Mouse (Mus musculus): ENCODE measurements around the gene Polr3gl. TPM values are rescaled to one million over a fixed set of nuclear protein-coding genes. Genes with fewer than 3 reads are reported as not detected.

Gene Polr3gl
- total RNA-seq, 2 experiments from 2014 or later, result 26.7 to 29.7 TPM

DNA sequence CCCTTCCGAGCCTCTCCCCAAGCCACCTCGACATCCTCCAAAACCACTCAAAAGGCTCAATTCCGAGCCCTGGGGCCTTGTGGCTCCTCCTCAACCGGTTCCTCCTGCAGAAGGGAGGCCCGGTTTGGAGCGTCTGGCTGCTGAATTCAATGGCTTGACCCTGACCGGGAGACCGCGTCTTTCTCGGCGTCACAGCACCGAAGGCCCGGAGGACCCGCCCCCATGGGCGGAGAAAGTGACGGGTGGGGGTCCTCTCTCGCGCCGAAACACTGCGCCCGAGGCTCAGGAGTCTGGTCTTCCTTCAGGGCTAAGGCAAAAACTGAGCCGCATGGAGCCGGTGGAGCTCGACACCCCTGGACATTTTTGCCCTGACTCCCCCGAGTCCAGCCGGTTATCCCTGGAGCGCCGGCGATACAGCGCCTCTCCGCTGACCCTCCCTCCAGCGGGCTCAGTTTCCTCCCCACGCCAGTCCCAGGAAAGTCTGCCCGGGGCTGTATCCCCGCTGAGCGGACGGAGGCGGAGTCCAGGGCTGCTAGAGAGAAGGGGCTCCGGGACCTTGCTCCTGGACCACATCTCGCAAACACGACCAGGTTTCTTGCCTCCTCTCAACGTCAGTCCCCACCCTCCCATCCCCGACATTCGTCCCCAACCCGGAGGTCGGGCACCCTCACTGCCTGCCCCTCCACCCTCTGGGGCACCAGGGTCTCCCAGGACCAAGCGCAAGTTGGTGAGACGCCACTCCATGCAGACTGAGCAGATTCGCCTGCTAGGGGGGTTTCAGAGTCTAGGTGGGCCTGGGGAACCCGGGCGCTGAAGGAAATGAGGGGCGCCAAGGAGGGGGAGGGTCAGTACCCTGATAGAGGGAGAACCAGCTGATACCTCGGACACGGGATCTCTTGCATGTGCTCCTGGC is 4.4 kb upstream of the Polr3gl start:
- peak; percentile 68 to 73 for DNase-seq (ENCODE audit: low spot score in 2 of 2)

DNA sequence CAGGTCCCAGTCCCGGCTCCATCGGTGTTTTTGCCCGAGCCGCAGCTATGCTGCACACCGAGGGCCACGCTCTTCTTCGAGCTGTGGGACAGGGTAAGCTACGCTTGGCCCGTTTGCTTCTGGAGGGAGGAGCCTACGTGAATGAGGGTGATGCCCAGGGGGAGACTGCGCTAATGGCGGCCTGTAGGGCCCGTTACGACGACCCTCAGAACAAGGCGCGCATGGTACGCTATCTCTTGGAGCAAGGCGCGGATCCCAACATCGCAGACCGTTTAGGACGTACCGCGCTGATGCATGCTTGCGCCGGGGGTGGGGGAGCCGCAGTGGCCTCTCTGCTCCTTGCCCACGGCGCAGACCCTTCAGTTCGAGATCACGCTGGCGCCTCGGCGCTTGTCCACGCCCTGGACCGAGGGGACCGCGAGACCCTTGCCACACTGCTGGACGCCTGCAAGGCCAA is 3.5 kb upstream of the Polr3gl start:
- peak in 1 of 2 experiments; percentile 64 for DNase-seq (ENCODE audit: low spot score in 2 of 2)

DNA sequence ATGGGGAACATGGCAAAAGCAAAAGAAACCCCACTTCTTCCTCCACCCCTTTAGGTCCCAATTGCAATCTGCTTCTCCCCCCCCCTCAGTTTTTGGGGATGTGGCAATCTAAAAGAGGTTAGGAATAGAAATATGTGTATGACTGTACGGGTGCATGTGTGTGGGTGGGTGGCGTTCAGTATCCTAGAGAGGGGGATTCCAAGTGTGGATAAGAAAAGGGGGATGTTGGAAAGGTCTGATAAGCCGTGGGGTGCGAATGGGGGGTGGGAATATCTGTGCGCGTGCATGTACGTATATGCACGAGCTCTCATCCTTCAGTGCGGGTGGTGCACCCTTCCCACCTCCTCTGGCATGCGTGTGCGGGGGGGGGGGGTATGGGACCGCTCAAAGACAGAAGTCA is 2.9 kb upstream of the Polr3gl start:
- no peak for DNase-seq (ENCODE audit: low spot score in 2 of 2)

DNA sequence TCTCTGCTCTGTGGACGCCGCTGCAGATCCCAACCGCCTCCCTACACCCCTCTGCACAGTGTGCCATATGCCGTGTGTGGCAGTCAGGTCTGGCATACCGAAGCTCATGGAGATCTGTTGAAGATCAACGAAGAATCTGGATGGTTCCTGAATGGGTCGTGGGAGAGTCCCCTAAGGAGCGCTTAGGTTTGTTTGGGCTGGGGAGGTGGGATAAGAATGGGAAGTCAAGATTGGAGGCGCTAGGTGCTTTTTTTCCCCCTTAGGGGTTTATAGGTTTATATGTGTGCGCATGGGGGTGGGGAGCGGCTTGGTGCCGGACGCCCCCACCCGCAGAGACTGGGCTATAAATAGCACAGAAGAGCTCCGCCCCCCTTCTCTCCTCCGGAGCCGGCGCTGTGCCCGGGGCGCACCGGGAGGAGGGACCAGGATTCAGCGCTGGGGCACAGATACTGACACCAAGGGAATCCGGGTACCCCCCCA is 2.3 kb upstream of the Polr3gl start, which contains the start of gene Ankrd34a:
Gene Ankrd34a, plus strand, starts transcription at position 409 of the 480 bp plus-strand sequence.
- DNase-seq (ENCODE audit: low spot score in 2 of 2), result peak; percentile 73 to 75

DNA sequence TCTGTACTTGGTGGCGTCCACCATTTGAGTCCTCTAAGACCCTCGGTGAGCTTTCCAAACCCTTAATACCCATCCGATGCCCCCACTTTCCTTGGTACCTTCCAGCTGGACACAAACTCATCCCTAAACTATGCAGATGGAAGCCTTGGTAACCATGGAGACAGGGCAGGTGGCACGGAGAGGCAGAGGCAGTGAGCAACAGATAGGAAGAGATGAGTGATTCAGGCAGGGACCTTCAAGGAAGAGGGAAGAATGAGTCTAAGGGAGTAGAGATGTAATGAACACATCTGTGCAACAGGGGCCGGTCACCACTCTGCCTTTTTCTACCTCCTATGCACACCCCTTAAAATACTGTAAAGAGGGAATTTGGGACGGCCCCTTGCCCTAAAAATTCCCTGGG is 1.7 kb upstream of the Polr3gl start:
- peak in 1 of 2 experiments; percentile 45 for DNase-seq (ENCODE audit: low spot score in 2 of 2)

DNA sequence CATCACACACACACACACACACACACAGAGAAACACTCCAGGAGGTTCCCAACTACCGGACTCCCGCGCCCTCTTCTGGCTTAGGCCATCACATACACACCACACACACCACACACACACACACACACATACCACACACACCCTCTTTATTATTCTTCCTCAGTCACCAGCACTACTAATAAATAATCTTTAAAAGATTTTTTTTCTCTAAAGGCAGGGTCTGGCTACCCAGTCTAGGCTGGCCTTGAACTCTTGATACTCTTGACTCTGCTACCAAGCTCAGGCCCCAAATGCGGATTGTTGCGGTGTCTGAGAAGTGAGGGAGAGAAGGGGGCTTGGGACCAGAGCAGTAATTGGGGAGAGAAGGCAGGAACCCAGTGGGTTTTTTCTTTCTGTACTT is 870 bp upstream of the Polr3gl start:
- no peak for DNase-seq (ENCODE audit: low spot score in 2 of 2)

DNA sequence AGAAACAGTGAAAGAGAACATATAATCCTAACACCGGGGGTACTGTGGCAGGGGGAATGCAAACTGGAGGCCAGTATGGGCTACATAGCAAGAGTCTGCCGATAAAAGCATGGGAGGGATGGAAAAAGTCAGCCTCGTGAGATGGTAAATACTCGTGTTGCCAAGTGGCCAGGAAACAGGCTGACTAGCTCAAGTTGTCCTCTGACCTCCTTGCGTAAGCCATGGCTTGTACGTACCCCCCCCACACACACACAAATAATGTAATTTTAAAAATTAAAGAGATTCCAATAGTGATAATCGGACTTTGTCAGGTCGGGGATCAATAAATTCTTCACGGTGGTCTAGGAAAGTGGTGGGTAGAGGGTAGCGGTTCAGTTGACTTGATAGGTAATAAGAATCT is 607 bp downstream of the Polr3gl start:
- no peak for DNase-seq (ENCODE audit: low spot score in 2 of 2)

DNA sequence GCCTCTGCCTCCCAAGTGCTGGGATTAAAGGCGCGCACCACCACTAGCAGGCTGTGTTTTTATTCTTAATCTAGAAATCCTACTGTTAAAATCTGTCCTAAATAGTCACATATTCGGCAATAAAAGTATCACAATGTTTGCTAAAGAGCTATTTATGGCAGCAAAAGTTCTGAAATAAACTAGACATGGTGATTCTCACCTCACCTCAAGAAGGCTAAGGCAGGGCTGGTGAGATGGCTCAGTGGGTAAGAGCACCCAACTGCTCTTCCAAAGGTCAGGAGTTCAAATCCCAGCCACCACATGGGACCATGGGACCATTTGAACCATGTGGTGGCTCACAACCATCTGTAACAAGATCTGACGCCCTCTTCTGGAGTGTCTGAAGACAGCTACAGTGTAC is 3.3 kb downstream of the Polr3gl start:
- DNase-seq (ENCODE audit: low spot score in 2 of 2), result no peak

DNA sequence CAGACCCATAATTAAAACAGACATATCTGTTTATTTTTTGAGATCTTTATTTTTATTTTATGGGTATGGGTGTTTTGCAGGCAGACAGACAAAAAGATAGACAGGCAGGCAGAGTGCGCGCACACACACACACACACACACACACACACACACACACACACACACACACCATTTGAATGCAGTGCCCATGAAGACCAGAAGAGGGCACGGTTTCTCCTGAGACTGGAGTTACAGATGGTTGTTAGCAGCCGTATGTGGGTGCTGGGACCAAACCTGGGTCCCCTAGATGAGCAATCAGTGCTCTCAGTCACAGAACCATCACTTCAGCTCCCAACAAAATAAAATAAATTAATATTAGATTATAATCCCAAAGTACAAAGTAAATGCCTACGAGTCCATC is 10.6 kb downstream of the Polr3gl start:
- DNase-seq (ENCODE audit: low spot score in 2 of 2), result no peak

DNA sequence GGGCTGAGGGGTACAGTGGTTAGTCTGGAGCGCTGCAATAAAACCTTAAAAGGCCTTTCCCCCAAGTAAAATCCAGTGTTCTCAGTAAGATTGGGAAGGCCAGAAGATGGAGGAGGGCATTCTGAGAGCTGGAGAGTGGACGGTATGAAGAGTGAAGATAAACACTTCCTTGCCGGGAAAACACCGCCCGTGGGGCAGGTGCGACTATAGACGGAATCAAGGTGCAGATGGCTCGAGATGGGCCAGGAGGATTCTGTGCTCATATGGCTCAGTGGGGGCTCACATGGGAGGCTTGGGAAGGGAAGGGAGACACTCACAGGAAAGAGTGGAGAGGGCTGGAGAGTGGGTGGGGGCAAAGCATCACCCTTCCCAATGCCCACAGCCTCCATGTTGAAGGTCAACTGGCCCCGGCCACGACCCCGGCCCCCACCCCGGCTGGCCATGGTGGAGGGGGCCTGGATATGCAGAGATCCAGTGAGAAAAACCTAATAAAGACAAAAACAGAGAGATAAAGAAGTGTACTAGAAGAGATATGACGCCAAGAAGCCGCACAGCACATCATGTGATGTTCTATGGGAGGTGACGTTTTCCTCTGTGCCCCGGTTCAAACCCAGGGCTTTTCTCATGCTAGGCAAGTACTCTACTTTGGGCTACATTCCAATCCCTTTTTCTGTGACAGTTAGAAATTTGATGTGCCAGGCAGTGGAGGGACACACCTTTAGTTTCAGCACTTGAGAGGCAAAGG is 12.0 kb downstream of the Polr3gl start:
- DNase-seq (ENCODE audit: low spot score in 2 of 2), result no peak

DNA sequence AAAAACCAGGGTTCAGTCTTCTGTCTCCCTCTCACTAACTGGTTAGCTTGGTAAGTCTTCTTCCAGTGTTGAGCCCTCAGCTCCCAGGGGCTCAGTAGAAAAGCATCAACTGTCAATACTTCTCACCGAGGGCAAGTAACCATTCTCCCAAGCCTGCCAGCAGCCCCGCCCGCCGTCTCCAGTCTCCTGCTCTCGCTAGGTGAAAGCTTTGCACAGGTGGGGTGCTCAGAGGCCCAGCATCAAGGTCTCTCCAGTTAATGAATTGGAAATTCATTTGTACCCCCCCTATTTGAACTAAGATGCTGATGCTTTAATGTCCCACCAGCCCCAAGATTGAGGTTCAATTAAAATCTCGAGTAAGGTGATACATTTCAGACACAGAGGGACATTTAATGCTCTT is 12.8 kb downstream of the Polr3gl start:
- no peak for DNase-seq (ENCODE audit: low spot score in 2 of 2)

DNA sequence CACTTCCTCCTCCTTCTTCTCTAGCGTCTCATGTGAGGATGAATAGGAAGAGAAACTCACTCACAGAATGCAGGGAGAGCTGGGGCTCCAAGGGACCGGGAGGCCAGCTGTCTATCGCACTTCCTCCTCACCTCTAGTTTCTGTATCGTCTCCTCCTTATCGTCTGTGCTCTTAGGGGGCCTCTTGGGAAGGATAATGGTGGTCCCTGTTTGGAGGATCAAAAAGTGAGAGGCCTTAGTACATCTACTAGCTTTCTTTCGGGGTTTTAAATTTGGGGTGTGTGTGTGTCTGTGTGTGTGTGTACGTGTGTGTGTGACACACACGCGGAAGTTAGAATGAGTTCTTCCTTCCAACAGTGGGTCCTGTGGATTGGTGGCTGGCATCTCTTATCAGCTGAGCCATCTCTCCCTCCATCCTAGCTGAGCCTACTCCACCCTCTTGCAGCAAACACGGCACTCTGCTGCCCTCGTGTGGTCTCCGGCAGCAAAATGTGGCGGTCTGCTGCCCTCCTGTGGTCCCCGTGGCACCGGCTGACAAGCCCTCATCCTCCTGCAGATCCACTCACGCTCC is 14.0 kb downstream of the Polr3gl start:
- peak; percentile 94 for DNase-seq (ENCODE audit: low spot score in 2 of 2)

DNA sequence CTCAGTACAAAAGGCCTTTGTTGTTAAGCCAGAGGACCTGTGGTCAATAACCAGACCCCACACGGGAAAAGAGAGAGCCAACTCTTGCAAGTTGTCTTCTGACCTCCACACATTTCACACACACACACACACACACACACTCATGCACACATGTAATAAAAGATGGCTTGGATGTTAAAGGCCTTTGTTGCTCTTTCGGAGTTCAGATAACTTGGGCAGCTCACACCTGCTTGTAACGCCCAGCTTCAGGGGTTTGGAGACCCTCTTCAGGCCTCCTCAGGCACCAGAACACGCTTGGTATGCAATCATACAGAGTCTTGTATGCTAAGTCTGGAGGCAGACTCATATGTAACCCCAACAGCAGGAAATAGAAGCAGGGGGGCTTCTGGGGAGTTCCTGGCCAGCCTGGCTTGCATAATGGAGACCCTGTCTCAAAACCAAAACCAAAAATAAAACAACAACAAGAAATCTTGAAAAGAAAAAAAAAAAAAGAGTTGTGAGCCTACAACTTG is 14.7 kb downstream of the Polr3gl start:
- DNase-seq (ENCODE audit: low spot score in 2 of 2), result no peak

DNA sequence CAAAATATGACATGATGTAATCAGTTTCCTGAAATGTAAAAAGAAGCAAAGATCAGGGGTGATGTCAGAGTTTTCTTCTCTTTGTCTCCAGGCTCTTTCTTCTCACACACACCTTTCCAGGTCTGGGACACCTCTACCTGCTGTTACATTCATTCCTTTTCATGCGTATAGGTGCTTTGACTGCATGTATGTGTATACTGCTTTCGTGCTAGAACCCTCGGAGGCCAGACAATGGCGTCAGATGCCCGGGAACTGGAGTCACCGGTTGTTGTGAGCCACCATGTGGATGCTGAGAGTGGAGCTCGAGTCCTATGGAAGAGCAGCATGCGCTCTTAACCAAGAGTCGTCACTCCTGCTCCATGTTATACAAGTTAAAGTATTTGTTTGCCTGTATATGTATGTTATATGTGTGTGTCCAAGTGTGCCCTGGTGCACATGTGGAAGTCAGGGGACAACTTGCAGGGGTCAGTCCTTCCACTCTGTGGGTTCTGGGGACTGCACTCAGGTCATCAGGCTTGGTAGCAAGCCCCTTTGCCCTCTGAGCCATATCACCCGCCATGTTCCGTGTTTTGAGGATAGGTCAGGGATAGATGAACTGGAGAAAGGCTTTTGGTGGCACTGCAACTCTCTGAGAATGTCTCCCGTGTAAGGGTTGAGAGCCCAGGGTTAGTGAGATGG is 15.3 kb downstream of the Polr3gl start:
- no peak for DNase-seq (ENCODE audit: low spot score in 2 of 2)

DNA sequence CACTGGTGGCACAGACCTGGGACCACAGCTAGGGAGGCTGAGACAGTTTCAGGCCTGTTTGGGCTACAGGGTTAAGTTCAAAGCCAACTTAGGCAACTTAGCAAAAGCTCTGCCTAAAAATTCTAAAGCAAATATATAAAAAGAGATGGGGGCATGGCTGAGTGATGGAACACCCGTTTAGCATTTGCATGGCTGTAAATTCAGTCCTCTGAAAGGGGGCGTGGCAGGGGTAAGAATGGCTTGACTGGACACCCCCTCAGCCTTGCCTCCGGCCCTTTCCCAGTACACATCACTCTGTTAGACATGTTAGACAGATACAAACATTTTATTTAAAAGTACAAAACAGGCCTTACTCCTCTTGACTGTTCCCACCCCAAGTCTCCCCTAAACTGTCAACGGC is 16.4 kb downstream of the Polr3gl start:
- DNase-seq (ENCODE audit: low spot score in 2 of 2), result no peak

DNA sequence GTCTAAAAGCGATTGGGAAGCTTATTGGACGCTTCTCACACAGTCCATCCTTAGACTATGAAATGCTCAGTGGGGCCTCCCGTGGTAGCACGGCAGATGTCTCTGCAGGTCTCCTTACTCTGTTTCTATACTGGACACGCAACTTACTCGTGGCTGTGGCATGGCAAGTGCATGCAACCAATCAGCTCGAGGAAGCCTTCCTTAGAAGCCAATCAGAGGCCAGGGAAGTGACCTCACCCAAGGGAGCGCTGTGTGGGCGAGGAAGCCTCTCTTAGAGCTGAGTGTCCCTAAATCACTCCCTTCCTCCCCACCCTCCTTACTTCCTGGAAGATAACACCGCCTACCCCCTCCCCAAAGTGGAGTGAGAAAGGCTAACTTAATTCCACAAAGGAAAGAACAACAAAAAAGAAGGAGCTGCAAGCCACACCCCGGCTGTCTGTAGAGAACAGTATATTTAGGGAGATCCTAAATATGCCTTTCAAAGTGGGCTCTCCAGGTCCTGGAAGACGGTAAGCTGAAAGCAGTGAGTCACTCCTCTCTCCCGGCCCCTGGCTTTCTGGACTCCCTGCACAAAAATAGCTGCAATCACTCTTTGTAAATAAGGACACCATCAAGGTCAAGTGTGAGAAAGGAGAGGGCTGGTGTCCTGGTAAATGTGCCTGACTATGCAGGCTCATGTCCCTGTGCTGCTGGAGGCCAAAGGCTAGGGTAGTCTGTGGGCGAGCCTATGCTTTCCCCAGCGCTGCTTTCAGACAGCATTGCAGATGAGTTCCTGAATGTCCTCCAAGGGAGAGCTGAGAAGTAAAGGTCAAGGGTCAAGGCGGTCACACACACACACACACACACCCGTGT is 17.1 kb downstream of the Polr3gl start, which contains the start of gene Gm16253:
Gene Gm16253, plus strand, starts transcription at position 295 of the 852 bp plus-strand sequence.
- peak; percentile 71 to 79 for DNase-seq (ENCODE audit: low spot score in 2 of 2)

DNA sequence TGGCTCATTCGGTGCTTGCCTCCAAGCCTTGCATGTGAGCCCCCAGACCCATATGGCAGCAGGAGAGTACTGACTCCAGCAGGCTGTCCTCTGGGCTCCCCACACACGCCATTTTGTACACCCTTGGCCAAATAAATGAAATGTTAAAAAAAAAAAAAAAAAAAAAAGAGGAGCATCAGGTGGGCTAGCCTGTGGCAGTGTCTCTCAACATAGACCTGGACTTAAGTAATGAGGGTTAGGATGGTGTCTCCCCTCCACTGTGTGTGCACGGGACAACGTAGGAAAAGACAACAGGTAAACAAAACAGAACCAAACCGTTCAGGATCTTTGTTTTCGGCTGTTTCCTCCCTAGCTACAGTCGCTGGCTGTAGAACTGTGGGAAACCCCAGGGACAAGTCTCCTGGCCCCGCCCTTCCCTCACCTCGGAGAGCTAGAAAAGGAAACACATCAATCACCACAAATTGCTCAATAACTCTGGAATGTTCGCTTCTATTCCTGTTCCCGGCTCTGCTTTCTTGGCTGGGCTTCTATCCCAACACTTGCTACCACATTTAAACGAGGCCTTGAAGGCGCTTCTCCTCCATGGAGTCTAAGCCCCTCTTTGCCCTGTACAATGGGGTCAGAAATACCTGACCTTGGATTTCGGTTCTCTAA is 17.8 kb downstream of the Polr3gl start:
- no peak for DNase-seq (ENCODE audit: low spot score in 2 of 2)

DNA sequence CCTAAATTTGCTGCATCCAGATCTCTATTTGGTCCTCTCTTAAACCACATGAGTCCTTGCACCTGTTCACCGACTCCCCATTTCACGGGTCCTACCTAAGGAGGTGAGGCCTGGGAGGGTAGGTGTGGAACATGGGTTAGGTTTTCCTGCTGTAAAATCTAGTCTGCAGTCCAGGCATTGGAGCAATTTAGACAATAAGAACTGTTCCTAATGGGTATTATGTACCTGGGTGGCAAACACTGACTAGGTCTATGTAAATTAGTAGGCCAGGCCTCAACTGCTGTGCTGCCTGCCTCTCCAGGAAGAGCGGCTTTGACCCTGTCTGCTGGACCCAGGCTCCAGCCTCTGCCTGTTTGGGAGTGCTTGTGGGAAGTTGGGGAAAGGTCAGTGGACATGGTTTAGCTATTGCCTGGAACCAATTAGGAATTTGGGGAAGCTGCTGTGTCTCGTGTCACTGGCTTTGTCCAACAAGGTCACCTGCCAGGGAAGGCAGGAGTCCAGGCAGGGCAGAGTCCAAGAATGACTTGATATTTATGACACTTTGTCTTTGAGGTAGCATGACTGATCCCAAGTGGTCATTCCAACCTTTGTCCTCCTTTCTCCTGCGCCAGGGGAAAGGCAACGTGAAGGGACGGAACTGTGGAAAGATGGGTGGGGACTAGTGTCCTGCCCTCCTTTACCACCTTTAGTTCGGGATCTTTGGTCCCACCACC is 18.6 kb downstream of the Polr3gl start:
- no peak for DNase-seq (ENCODE audit: low spot score in 2 of 2)

Measured in layer of hippocampus, postnatal 14 days (tissue).